Comparison of ENCODE assay signal across 25 mouse cellular contexts in genomic region chr7:68049048-68049447, GRCm38 (mm10).
DNase-seq lines count a peak whose midpoint lies in the region; ATAC-seq and TF ChIP-seq lines count a peak whose summit lies in the region.
"Had no signal": no experiment of that assay in that cellular context is flagged by ENCODE, and none has a peak within 500 bp of the region (broad histone marks: within the 10 kb centered on the region; RNA-seq: fewer than 3 reads in every experiment).

No protein-coding gene starts in this region.

- ATAC-seq in heart, postnatal 0 days (ENCODE audit: insufficient read depth, low read depth): no peak
- no peak for ATAC-seq in neural tube, embryonic 14.5 days (ENCODE audit: low read depth)
- no peak for ATAC-seq in neural tube, embryonic 15.5 days (ENCODE audit: low FRiP score)
- no peak for ATAC-seq in embryonic facial prominence, embryonic 13.5 days (ENCODE audit: insufficient number of reproducible peaks, insufficient read depth, low FRiP score, low TSS enrichment, low read depth)
- no peak for ATAC-seq in hindbrain, embryonic 13.5 days (ENCODE audit: low FRiP score)
- ATAC-seq: activated CD4-positive, CD25-positive, alpha-beta regulatory T cell, adult 4 months; CD4-positive, CD25-positive, alpha-beta regulatory T cell, adult 4 months; forebrain, embryonic 13.5 days; forebrain, embryonic 16.5 days; hindbrain, embryonic 16.5 days; intestine, embryonic 15.5 days had no signal

- H3K9me3 ChIP-seq in heart, postnatal 0 days (replicated peaks; ENCODE audit: control insufficient read depth, low read length): no peaks in the 10 kb centered on the region
- H3K9me3 ChIP-seq in neural tube, embryonic 14.5 days (ENCODE audit: control insufficient read depth, low read length): no peaks in the 10 kb centered on the region
- H3K9me3 ChIP-seq in neural tube, embryonic 15.5 days (replicated peaks): no peaks in the 10 kb centered on the region
- H3K9me3 ChIP-seq in embryonic facial prominence, embryonic 13.5 days: no peaks in the 10 kb centered on the region
- H3K9me3 ChIP-seq in hindbrain, embryonic 13.5 days: no peaks in the 10 kb centered on the region
- H3K9me3 ChIP-seq: forebrain, embryonic 10.5 days; forebrain, embryonic 13.5 days; heart, embryonic 10.5 days; heart, embryonic 13.5 days; hindbrain, embryonic 12.5 days; intestine, embryonic 15.5 days had no signal

- H3K27me3 ChIP-seq in heart, postnatal 0 days (ENCODE audit: control insufficient read depth, insufficient read depth, low read length): no peaks in the 10 kb centered on the region
- H3K27me3 ChIP-seq in neural tube, embryonic 14.5 days (ENCODE audit: control insufficient read depth, insufficient read depth, low read length): no peaks in the 10 kb centered on the region
- no peaks in the 10 kb centered on the region for H3K27me3 ChIP-seq in neural tube, embryonic 15.5 days (replicated peaks)
- H3K27me3 ChIP-seq in embryonic facial prominence, embryonic 13.5 days: no peaks in the 10 kb centered on the region
- H3K27me3 ChIP-seq in myocyte (ENCODE audit: control insufficient read depth, insufficient read depth, insufficient read length): no peaks in the 10 kb centered on the region
- H3K27me3 ChIP-seq in hindbrain, embryonic 13.5 days: no peaks in the 10 kb centered on the region
- H3K27me3 ChIP-seq: forebrain, embryonic 13.5 days; heart, embryonic 13.5 days; hindbrain, embryonic 12.5 days; intestine, embryonic 15.5 days had no signal

- no peak overlapping the region for H3K9ac ChIP-seq in heart, postnatal 0 days (replicated peaks; ENCODE audit: low read depth, low read length)
- no peak overlapping the region for H3K9ac ChIP-seq in neural tube, embryonic 14.5 days (replicated peaks; ENCODE audit: low read depth, low read length)
- no peak overlapping the region for H3K9ac ChIP-seq in neural tube, embryonic 15.5 days (replicated peaks)
- H3K9ac ChIP-seq in embryonic facial prominence, embryonic 13.5 days: no peak overlapping the region
- H3K9ac ChIP-seq in hindbrain, embryonic 13.5 days: no peak overlapping the region
- H3K9ac ChIP-seq: forebrain, embryonic 13.5 days; heart, embryonic 13.5 days; hindbrain, embryonic 12.5 days; intestine, embryonic 15.5 days had no signal

- H3K4me1 ChIP-seq in heart, postnatal 0 days (ENCODE audit: control insufficient read depth, insufficient read depth): peaks cover 14% of the 10 kb centered on the region
- peaks cover 16% of the 10 kb centered on the region; the same call in 1 of the 2 replicates for H3K4me1 ChIP-seq in neural tube, embryonic 14.5 days (ENCODE audit: control insufficient read depth, insufficient read depth, low read length)
- H3K4me1 ChIP-seq in neural tube, embryonic 15.5 days: peaks cover 42% of the 10 kb centered on the region
- peaks cover 34% of the 10 kb centered on the region for H3K4me1 ChIP-seq in embryonic facial prominence, embryonic 13.5 days
- peaks cover 30% of the 10 kb centered on the region for H3K4me1 ChIP-seq in hindbrain, embryonic 13.5 days (replicated peaks)

- 88% methylated on average over 7 of the region's 7 CpGs for WGBS in heart, postnatal 0 days
- WGBS in neural tube, embryonic 14.5 days: 47% methylated on average over 7 of the region's 7 CpGs
- WGBS in neural tube, embryonic 15.5 days: 49% methylated on average over 7 of the region's 7 CpGs
- 34% methylated on average over 7 of the region's 7 CpGs for WGBS in embryonic facial prominence, embryonic 13.5 days
- WGBS in hindbrain, embryonic 13.5 days: 60% methylated on average over 7 of the region's 7 CpGs

- peaks cover 34% of the 10 kb centered on the region for H3K79me2 ChIP-seq in myocyte (ENCODE audit: control insufficient read depth, insufficient read depth)

- DNase-seq in heart, postnatal 0 days (ENCODE audit: low spot score): no peak
- no peak for DNase-seq in heart, adult 9 months (ENCODE audit: low spot score in 2 of 2)
- no peak for DNase-seq in layer of hippocampus, adult 9-10 months (ENCODE audit: low spot score)
- DNase-seq: adrenal gland, adult 8-10 months; adrenal gland, postnatal 25 days; cerebellum, adult 18-20 months; cerebellum, adult 9-10 months; cerebellum, postnatal 14 days; gastrocnemius, postnatal 25 days; heart, adult 18-20 months had no signal

- no peaks in the 10 kb centered on the region for H3K36me3 ChIP-seq in heart, postnatal 0 days (replicated peaks; ENCODE audit: control insufficient read depth, insufficient read depth, low read length)
- H3K36me3 ChIP-seq in neural tube, embryonic 14.5 days (ENCODE audit: control insufficient read depth, insufficient read depth, low read length): no peaks in the 10 kb centered on the region
- H3K36me3 ChIP-seq in neural tube, embryonic 15.5 days: no peaks in the 10 kb centered on the region
- H3K36me3 ChIP-seq in embryonic facial prominence, embryonic 13.5 days: no peaks in the 10 kb centered on the region
- H3K36me3 ChIP-seq in myocyte (ENCODE audit: control insufficient read depth, insufficient read depth): no peaks in the 10 kb centered on the region
- H3K36me3 ChIP-seq in hindbrain, embryonic 13.5 days: no peaks in the 10 kb centered on the region
- H3K36me3 ChIP-seq: forebrain, embryonic 10.5 days; heart, embryonic 10.5 days; heart, embryonic 13.5 days; hindbrain, embryonic 12.5 days; intestine, embryonic 15.5 days had no signal

- TF ChIP-seq EP300 in heart, postnatal 0 days (IDR thresholded peaks at IDR 0.05; ENCODE audit: low read depth): no peak

- 0 out of 2 replicates have a peak overlapping the region, but pooled peaks have one; percentile 3 for H3K27ac ChIP-seq in heart, postnatal 0 days (ENCODE audit: low read depth)
- H3K27ac ChIP-seq in neural tube, embryonic 14.5 days (ENCODE audit: low read depth, low read length): peak overlapping the region; percentile 52
- no peak overlapping the region for H3K27ac ChIP-seq in neural tube, embryonic 15.5 days (replicated peaks)
- H3K27ac ChIP-seq in embryonic facial prominence, embryonic 13.5 days: peak overlapping the region; percentile 60
- no peak overlapping the region for H3K27ac ChIP-seq in hindbrain, embryonic 13.5 days
- H3K27ac ChIP-seq: forebrain, embryonic 10.5 days; forebrain, embryonic 13.5 days; heart, embryonic 10.5 days; heart, embryonic 13.5 days; hindbrain, embryonic 12.5 days; intestine, embryonic 15.5 days had no signal

- H3ac ChIP-seq in myocyte (ENCODE audit: control insufficient read depth, insufficient read length): no peak overlapping the region

- no peak overlapping the region for H3K4me3 ChIP-seq in heart, postnatal 0 days (ENCODE audit: low read depth, low read length)
- H3K4me3 ChIP-seq in neural tube, embryonic 14.5 days (ENCODE audit: low read depth, low read length): no peak overlapping the region
- no peak overlapping the region for H3K4me3 ChIP-seq in neural tube, embryonic 15.5 days (replicated peaks)
- no peak overlapping the region for H3K4me3 ChIP-seq in embryonic facial prominence, embryonic 13.5 days
- H3K4me3 ChIP-seq in myocyte: no peak overlapping the region
- H3K4me3 ChIP-seq in hindbrain, embryonic 13.5 days: no peak overlapping the region
- H3K4me3 ChIP-seq: forebrain, embryonic 10.5 days; forebrain, embryonic 13.5 days; heart, embryonic 10.5 days; heart, embryonic 13.5 days; hindbrain, embryonic 12.5 days; intestine, embryonic 15.5 days had no signal

- H3K4me2 ChIP-seq in heart, postnatal 0 days (ENCODE audit: low read depth, low read length): no peak overlapping the region
- H3K4me2 ChIP-seq in neural tube, embryonic 14.5 days (ENCODE audit: low read depth, low read length): no peak overlapping the region
- no peak overlapping the region for H3K4me2 ChIP-seq in neural tube, embryonic 15.5 days
- peak overlapping the region; percentile 24; the same call in 1 of the 2 replicates for H3K4me2 ChIP-seq in embryonic facial prominence, embryonic 13.5 days
- peak overlapping the region; percentile 43 for H3K4me2 ChIP-seq in myocyte (ENCODE audit: low read depth)
- H3K4me2 ChIP-seq in hindbrain, embryonic 13.5 days: no peak overlapping the region
- H3K4me2 ChIP-seq: forebrain, embryonic 13.5 days; heart, embryonic 13.5 days; hindbrain, embryonic 12.5 days; intestine, embryonic 15.5 days had no signal

- no peak for TF ChIP-seq POLR2A in myocyte (IDR thresholded peaks at IDR 0.05; ENCODE audit: insufficient read length, low read depth)

- no peak for TF ChIP-seq CTCF in heart, postnatal 0 days (IDR thresholded peaks at IDR 0.05; ENCODE audit: low read depth)

TF ChIP-seq in myocyte, 11 proteins besides CTCF, POLR2A, EP300 and RAD21:
- TF ChIP-seq CEBPB (IDR thresholded peaks at IDR 0.05; ENCODE audit: insufficient read depth, poor library complexity, severe bottlenecking) (no peak), E2F4 (IDR thresholded peaks at IDR 0.05; ENCODE audit: insufficient read depth) (no peak)

Comparison
In these comparisons a context has a peak if more than half of its experiments do, and no peak if none do; other contexts are left out.
1. H3K27ac ChIP-seq: peak in heart, postnatal 0 days (single experiment), neural tube, embryonic 14.5 days (single experiment) and embryonic facial prominence, embryonic 13.5 days (single experiment); none in neural tube, embryonic 15.5 days (single experiment) and hindbrain, embryonic 13.5 days (single experiment).
2. H3K4me2 ChIP-seq: peak in embryonic facial prominence, embryonic 13.5 days (single experiment) and myocyte (single experiment); none in heart, postnatal 0 days (single experiment), neural tube, embryonic 14.5 days (single experiment), neural tube, embryonic 15.5 days (single experiment) and hindbrain, embryonic 13.5 days (single experiment).